Mouse (Mus musculus): ENCODE measurements at regions not wholly inside any gene's neighbourhood (a gene's known extent, or its start where the extent isn't known, plus 50 kb on each side); places are given as distances from the start of the nearest gene placed in this dataset.

- TF ChIP-seq CTCF (IDR thresholded peaks at IDR 0.05) (no peak), POLR2A (IDR thresholded peaks at IDR 0.05; ENCODE audit: insufficient read depth, low read depth, low read length) (no peak)
These were observed 388.8 kb downstream of the Wdr11 start for GRCm38 (mm10) chr7:129980501-129980900.

All from heart, adult 2 months (tissue).